Mouse (Mus musculus) brain, embryonic 14.5 days (tissue): ENCODE data around the gene Ces1h.

ENCODE experiments used
- CTCF ChIP-seq: fragments of 200-500 bp; IDR thresholded peaks from 2 replicates; pipeline ENCODE4 v1.5.1; 2012; ENCODE audit warnings: inconsistent platforms, mild to moderate bottlenecking, moderate library complexity, borderline replicate concordance; ENCODE audit not compliant: insufficient read depth, insufficient read length; ENCODE audit errors: extremely low read depth
- POLR2A ChIP-seq: fragments of 200-500 bp; IDR thresholded peaks from 2 replicates; pipeline ENCODE4 v1.6.1; 2012; ENCODE audit warnings: mild to moderate bottlenecking, inconsistent platforms, borderline replicate concordance; ENCODE audit not compliant: poor library complexity, insufficient read depth, insufficient read length, severe bottlenecking; ENCODE audit errors: extremely low read depth

DNA sequence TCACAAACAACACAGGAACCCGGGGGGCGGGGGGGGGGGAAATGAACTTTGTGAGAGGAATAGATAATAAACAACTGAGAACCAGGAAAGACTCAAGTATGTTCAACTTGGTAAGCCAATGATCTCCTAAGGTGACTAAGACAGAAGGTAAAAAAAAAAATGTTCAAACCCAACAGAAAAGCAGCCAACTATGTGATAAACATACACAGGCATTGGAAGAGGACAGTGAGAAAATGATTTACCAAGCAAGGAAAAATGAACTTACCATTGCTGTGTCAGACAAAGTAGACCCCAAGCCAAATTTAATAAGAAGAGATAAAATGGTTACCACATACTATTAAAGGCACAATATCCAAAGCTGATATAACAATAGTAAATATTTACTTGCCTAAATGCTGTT, 40.0 kb downstream of the Ces1h start:
- no peak for TF ChIP-seq CTCF
- no peak for TF ChIP-seq POLR2A
